Mouse (Mus musculus) lung, embryonic 14.5 days (tissue): ENCODE data around the gene Plpp3. TPM values are rescaled to one million over a fixed set of nuclear protein-coding genes. Genes with fewer than 3 reads are reported as not detected.
"Not testable (repeated sequence)": the region's sequence is repeated elsewhere in the genome, so short reads cannot be mapped to it uniquely, and the experiment has no call there.

Experiments
- ATAC-seq: fragments of 200-750 bp; cut with Nextera tagmentation; 2 replicates; pipeline ENCODE4 v1.8.0; 2017; ENCODE audit warnings: mild to moderate bottlenecking, moderate TSS enrichment, moderate library complexity; ENCODE audit not compliant: insufficient read depth
- DNase-seq: peaks from one replicate; pipeline ENCODE4 v3.0.0-alpha.2; 2015
- H3K27ac ChIP-seq: fragments of 300-500 bp; sonication (generic); 2 replicates; pipeline ENCODE4 v1.5.1; 2014; ENCODE audit warnings: low read depth, mild to moderate bottlenecking, moderate library complexity
- H3K27me3 ChIP-seq: fragments of 300-500 bp; sonication (generic); 2 replicates; pipeline ENCODE4 v1.6.1; 2014; ENCODE audit warnings: low read length, control low read depth; ENCODE audit not compliant: insufficient read depth
- H3K36me3 ChIP-seq: fragments of 300-500 bp; sonication (generic); 2 replicates; pipeline ENCODE4 v1.6.1; 2014; ENCODE audit warnings: control low read depth; ENCODE audit not compliant: insufficient read depth
- H3K4me1 ChIP-seq: fragments of 300-500 bp; sonication (generic); 2 replicates; pipeline ENCODE4 v1.6.1; 2014; ENCODE audit warnings: antibody characterized with exemption, control low read depth; ENCODE audit not compliant: insufficient read depth
- H3K4me2 ChIP-seq: fragments of 300-500 bp; sonication (generic); 2 replicates; pipeline ENCODE4 v1.6.1; 2014; ENCODE audit warnings: mild to moderate bottlenecking
- H3K4me3 ChIP-seq: fragments of 300-500 bp; sonication (generic); 2 replicates; pipeline ENCODE4 v1.5.1; 2014; ENCODE audit warnings: low read depth, low read length
- H3K9ac ChIP-seq: fragments of 300-500 bp; sonication (generic); 2 replicates; pipeline ENCODE4 v1.6.1; 2014
- H3K9me3 ChIP-seq: fragments of 300-500 bp; sonication (generic); 2 replicates; pipeline ENCODE4 v1.6.1; 2016; ENCODE audit warnings: low read depth, low read length, control low read depth
- CTCF ChIP-seq: IDR thresholded peaks from 2 replicates; pipeline ENCODE4 v1.5.1; 2016; ENCODE audit warnings: antibody characterized with exemption, low read depth
- WGBS: fragments of 180-500 bp; shearing (Covaris S2); extraction: QIAGEN DNeasy Blood & Tissue Kit; methylation state at CpG from one replicate; pipeline ENCODE4 v1.1.7; 2014; 5-methylcytosine and 5-hydroxymethylcytosine counted together
- polyA plus RNA-seq: library from polyadenylated mRNA; unstranded; fragments of >200 nt; fragmentation: Nextera tagmentation; extraction: Ambion mirVana; gene quantifications from 2 replicates; pipeline ENCODE4 v1.2.1, GENCODE M21; 2014

Plpp3 gene
- polyA plus RNA-seq, 1 experiment from 2014 or later: 64.8 TPM

GRCm38 (mm10) chr4:105268202-105268730 lies 111.1 kb downstream of the Plpp3 start:
- no peak for TF ChIP-seq CTCF
- ATAC-seq: no peak
- DNase-seq: no peak
- Histone ChIP-seq H3K27me3 (no peaks in the 10 kb centered on the region), H3K4me2 (no peak overlapping the region), H3K36me3 (no peaks in the 10 kb centered on the region), H3K4me1 (no peaks in the 10 kb centered on the region), H3K4me3 (no peak overlapping the region), H3K27ac (no peak overlapping the region), H3K9ac (no peak overlapping the region), H3K9me3 (no peaks in the 10 kb centered on the region)
- WGBS: 59% methylated on average over 6 of the region's 6 CpGs

- ATAC-seq, H3K9me3 ChIP-seq, H3K4me3 ChIP-seq, H3K9ac ChIP-seq, H3K27me3 ChIP-seq, H3K36me3 ChIP-seq, H3K4me1 ChIP-seq, H3K4me2 ChIP-seq, DNase-seq, H3K27ac ChIP-seq: not testable (repeated sequence)
- 96% methylated on average over 5 of the region's 7 CpGs for WGBS
These were observed 112.3 kb downstream of the Plpp3 start for GRCm38 (mm10) chr4:105269398-105269797.

- TF ChIP-seq CTCF: no peak
- peaks cover 6% of the 10 kb centered on the region; the same call in 1 of the 2 replicates for H3K4me1 ChIP-seq
- H3K27me3 ChIP-seq: no peaks in the 10 kb centered on the region
- no peaks in the 10 kb centered on the region for H3K9me3 ChIP-seq
- ATAC-seq (no peak), DNase-seq (no peak)
- 79% methylated on average over 6 of the region's 6 CpGs for WGBS
- no peak overlapping the region for H3K4me3 ChIP-seq
- H3K36me3 ChIP-seq: no peaks in the 10 kb centered on the region
- H3K27ac ChIP-seq: no peak overlapping the region
- H3K4me2 ChIP-seq: no peak overlapping the region
- no peak overlapping the region for H3K9ac ChIP-seq
These were observed 114.0 kb downstream of the Plpp3 start for GRCm38 (mm10) chr4:105271166-105271565.

GRCm38 (mm10) chr4:105273034-105273433 lies 115.9 kb downstream of the Plpp3 start:
- 78% methylated on average over 2 of the region's 2 CpGs for WGBS
- H3K9me3 ChIP-seq: no peaks in the 10 kb centered on the region
- H3K27ac ChIP-seq: no peak overlapping the region
- DNase-seq (no peak), ATAC-seq (no peak)
- peaks cover 6% of the 10 kb centered on the region; the same call in 1 of the 2 replicates for H3K4me1 ChIP-seq
- H3K4me3 ChIP-seq: no peak overlapping the region
- no peak overlapping the region for H3K4me2 ChIP-seq
- no peak for TF ChIP-seq CTCF
- H3K27me3 ChIP-seq: no peaks in the 10 kb centered on the region
- H3K36me3 ChIP-seq: no peaks in the 10 kb centered on the region
- H3K9ac ChIP-seq: no peak overlapping the region

- WGBS: 77% methylated on average over 4 of the region's 4 CpGs
- Histone ChIP-seq H3K9ac (no peak overlapping the region), H3K9me3 (no peaks in the 10 kb centered on the region), H3K4me1 (peaks cover 6% of the 10 kb centered on the region; the same call in 1 of the 2 replicates), H3K4me2 (no peak overlapping the region), H3K27ac (no peak overlapping the region), H3K27me3 (no peaks in the 10 kb centered on the region), H3K36me3 (no peaks in the 10 kb centered on the region), H3K4me3 (no peak overlapping the region)
- no peak for DNase-seq
- ATAC-seq: no peak
- no peak for TF ChIP-seq CTCF
These were observed 116.3 kb downstream of the Plpp3 start for GRCm38 (mm10) chr4:105273486-105273885.

- Histone ChIP-seq H3K4me1 (peaks cover 6% of the 10 kb centered on the region; the same call in 1 of the 2 replicates), H3K27ac (no peak overlapping the region), H3K27me3 (no peaks in the 10 kb centered on the region), H3K4me2 (no peak overlapping the region), H3K36me3 (no peaks in the 10 kb centered on the region), H3K9me3 (no peaks in the 10 kb centered on the region), H3K9ac (no peak overlapping the region), H3K4me3 (no peak overlapping the region)
- DNase-seq (peak; percentile 19), ATAC-seq (peak; percentile 31; the same call in 1 of the 2 replicates)
- TF ChIP-seq CTCF: no peak
- WGBS: 19% methylated on average over 3 of the region's 3 CpGs
These were observed 118.5 kb downstream of the Plpp3 start for GRCm38 (mm10) chr4:105275616-105276015.

- Histone ChIP-seq H3K27me3 (no peaks in the 10 kb centered on the region), H3K4me3 (no peak overlapping the region), H3K27ac (no peak overlapping the region), H3K4me2 (no peak overlapping the region), H3K36me3 (no peaks in the 10 kb centered on the region), H3K9me3 (no peaks in the 10 kb centered on the region), H3K4me1 (peaks cover 6% of the 10 kb centered on the region; the same call in 1 of the 2 replicates), H3K9ac (no peak overlapping the region)
- DNase-seq (no peak), ATAC-seq (peak; percentile 28; the same call in 1 of the 2 replicates)
- 34% methylated on average over 14 of the region's 14 CpGs for WGBS
- TF ChIP-seq CTCF: no peak
These were observed 119.1 kb downstream of the Plpp3 start for GRCm38 (mm10) chr4:105276062-105276795.
